Mouse (Mus musculus) CD4-positive, CD25-positive, alpha-beta regulatory T cell, adult 2 months (primary cell): ENCODE data around the gene Tceanc2.
A peak's percentile ranks its signal among the peaks of the same experiment; 100 is the strongest.

ENCODE experiments used
- DNase-seq: peaks from one replicate; pipeline ENCODE4 v3.0.0-alpha.2; 2012; ENCODE audit warnings: low read depth, low spot score

The Tceanc2 gene

GRCm38 (mm10) chr4:107178830-107179490, at the start of gene Tceanc2:
Gene Tceanc2 (minus strand): TSS chr4:107179116.
- DNase-seq: peak; percentile 85

DNA sequence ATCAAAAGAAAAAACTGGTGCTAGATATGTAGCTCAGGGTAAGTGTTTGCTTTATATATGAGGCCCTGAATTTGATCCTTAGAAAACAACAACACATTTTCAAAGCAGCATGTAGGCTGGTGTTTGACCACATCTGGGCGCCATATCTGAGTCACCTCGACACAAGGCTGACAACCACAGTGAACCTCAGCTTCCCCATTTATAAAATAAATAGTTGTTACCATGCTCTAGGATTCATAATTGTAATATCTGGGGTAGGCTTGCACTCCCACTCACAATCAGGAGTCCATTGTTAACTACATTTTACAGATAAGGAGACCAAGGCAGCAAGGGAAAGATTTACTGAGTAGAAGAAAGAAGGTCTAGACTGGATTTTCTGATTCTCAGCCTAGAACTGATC, 47.4 kb upstream of the Tceanc2 start:
- DNase-seq: no peak

GRCm38 (mm10) chr4:107223225-107224204, 44.6 kb upstream of the Tceanc2 start:
- DNase-seq: peak; percentile 60

DNA sequence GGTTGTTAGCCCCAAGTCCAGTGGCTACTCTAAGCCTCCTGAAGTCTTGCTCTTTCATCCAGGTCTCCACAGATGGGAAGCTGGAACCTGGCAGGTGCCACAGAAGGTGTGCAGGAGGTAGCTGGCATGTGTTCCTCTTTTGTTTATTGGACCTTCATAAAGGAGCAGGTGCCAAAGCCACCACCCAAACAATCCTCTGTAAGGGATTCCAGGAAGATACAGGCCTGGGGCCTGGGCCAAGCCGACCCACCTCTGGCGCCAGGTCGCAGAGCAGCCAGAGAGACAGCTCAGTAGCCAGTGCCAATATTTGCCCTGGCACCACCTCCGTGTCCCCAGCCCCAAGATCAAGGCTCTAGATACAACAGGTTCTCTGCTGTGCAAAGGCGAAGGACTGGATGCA, 42.6 kb upstream of the Tceanc2 start:
- DNase-seq: no peak

GRCm38 (mm10) chr4:107217574-107217973, 38.7 kb upstream of the Tceanc2 start:
- no peak for DNase-seq

- no peak for DNase-seq
These were observed 34.5 kb upstream of the Tceanc2 start for GRCm38 (mm10) chr4:107213279-107214011.

DNA sequence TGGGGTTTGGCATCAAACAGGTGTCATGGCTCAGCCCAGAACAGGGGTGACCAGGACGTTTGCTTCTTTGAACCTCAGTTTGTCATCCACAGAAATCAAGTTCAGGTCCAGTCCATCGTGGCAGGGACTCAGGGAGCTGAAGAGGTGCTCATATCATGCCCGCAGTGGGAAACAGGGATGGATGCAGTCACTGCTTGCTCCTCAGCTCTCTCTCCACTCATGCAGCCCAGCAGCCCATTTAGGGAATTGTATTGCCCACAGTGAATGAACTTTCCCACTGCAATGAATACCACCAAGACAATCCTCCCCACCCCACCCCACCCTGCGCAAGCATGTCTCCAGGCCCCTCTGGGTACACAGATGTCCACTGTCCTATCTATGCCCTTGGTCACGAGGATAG, 33.0 kb upstream of the Tceanc2 start:
- DNase-seq: no peak

- no peak for DNase-seq
These were observed 32.5 kb upstream of the Tceanc2 start for GRCm38 (mm10) chr4:107211465-107211864.

DNA sequence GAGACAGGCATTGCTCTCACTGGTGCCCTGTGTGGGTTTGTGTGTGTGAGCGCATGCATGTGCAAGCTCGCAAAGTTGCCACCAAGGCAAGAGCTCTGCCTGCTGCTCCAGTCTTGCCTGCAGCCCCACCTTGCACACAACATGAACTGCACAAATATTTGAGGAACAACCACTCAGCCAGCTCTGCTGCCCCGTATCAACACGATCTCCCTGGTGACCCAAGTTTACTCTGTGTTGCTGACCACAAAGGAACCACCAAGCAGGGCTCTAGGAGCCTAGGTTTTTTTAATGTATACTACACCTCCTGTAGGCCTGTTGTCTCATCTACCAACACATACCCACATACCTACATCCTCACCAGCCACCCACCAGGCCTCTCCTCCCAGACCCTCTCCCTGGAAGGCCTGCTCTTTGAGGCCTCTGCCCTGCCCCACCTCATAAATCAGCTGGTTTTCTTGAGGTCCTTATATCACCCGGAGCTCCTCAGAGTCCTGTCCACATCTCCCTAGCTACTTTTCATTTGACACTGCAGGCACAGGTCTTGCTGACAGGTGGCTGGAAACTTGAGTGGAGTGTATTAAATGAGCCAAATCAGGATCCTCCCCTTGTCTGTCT, 31.7 kb upstream of the Tceanc2 start:
- DNase-seq: no peak

- DNase-seq: no peak
These were observed 30.0 kb upstream of the Tceanc2 start, which contains the start of gene Ldlrad1 for GRCm38 (mm10) chr4:107208880-107209279. Gene Ldlrad1 (plus strand): TSS chr4:107209180.

- DNase-seq: no peak
These were observed 28.1 kb upstream of the Tceanc2 start for GRCm38 (mm10) chr4:107207016-107207415.

GRCm38 (mm10) chr4:107203001-107203400, 24.1 kb upstream of the Tceanc2 start:
- DNase-seq: no peak

DNA sequence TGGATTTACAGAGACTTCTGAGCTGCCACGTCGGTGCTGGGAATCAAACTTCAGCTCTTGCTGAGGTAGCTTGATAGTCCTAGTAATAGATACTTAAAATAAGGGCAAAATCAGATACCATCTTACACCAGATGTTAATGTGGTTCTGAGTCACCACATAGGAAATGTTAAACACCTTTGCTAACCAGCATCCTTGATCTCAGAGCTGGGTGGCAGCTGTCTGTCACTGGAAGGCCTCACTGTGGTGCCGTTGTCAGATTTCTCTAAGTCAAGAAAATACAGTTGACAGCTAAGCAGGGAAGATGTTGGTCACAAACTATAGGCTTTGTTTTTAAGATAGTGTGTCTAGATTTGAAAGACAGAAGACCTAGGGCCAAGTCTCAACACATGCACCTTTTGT, 22.9 kb upstream of the Tceanc2 start:
- peak; percentile 31 for DNase-seq

- no peak for DNase-seq
These were observed 19.2 kb upstream of the Tceanc2 start for GRCm38 (mm10) chr4:107198072-107198471.

- no peak for DNase-seq
These were observed 17.5 kb upstream of the Tceanc2 start for GRCm38 (mm10) chr4:107196454-107196853.

DNA sequence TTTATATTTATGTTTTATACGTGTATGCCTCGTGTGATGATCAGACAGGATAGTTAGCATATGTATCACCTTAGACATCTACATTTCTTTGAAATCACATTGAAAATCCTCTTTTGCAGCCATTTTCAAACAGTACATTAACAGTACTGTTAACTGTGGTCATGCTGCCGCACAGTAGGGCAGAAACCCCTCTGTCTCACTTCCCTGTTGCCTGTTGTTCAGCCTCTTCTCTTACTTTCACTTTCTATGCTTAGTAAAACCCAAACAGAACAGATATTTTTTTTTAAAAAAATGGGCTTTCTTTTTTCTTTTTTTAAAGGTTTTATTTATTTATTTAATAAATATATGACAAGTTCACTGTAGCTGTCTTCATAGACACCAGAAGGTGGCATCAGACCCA, 14.9 kb upstream of the Tceanc2 start:
- DNase-seq: no peak

- no peak for DNase-seq
These were observed 6.8 kb upstream of the Tceanc2 start for GRCm38 (mm10) chr4:107185703-107186102.

GRCm38 (mm10) chr4:107183203-107183602, 4.3 kb upstream of the Tceanc2 start:
- no peak for DNase-seq

GRCm38 (mm10) chr4:107182796-107183195, 3.9 kb upstream of the Tceanc2 start:
- no peak for DNase-seq

DNA sequence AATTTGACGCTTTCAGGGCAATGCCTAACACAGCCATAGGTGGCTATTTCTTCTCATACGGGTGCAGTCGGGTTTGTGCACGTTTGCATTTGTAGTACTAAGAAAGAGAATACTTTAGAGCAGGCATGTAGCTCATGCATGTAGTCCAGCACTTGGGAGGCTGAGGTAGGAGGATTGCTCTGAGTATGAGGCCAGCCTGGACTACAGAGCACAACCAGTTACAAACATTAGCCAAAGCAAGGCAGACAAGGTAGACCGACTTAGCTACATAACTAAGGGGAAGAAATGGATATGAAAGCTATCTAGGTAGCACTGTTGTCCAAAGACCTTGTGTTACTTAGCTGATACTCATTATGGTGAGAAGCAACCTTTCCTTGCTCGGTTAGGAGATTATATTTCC, 3.0 kb upstream of the Tceanc2 start:
- DNase-seq: no peak

DNA sequence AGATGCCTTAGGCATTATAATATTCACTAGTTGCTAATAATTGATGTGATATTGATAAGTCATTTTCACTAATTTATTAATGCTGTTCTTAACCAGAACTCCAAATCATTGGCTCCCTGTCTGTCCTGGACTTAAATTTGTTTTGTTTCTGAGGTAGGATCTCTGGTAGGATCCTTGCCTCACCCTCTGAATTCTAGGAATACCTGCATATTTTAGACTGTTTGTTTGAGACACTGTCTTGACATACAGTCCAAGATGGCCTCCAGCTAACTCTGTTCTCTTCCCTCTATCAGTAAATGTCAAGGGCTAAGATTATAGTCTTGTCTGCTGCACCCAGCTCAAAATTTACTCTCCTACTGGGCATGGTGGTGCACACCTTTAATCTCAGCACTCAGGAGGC, 1.8 kb upstream of the Tceanc2 start:
- DNase-seq: no peak

DNA sequence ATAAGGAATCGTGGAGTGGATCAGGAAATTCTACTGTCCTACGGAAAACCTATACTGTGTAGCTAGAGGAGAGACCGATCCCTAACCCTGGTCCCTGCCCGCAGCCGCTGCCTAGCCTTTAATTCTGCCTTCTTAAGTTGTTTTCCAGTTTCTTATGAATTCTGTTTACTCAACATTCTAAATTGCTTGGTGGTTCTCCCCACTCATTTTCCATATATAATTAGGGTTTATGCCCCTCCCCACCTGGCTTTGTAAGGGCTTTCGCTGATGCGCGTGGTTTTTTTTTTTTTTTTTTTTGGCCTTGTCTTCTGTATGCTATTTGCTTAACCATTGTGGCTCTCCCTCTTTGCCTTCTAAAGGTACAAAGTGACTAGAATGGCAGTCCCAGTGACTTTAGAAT, 645 bp upstream of the Tceanc2 start:
- DNase-seq: no peak
